Mouse (Mus musculus): ENCODE measurements around the gene Slc25a25. TPM values are rescaled to one million over a fixed set of nuclear protein-coding genes. Genes with fewer than 3 reads are reported as not detected.
A peak's percentile ranks its signal among the peaks of the same experiment; 100 is the strongest.

The Slc25a25 gene
- polyA plus RNA-seq, 1 experiment from 2014 or later, result 15.0 TPM

- H3K4me3 ChIP-seq (replicated peaks; ENCODE audit: low read depth, low read length), result no peak overlapping the region
- no peaks in the 10 kb centered on the region for H3K36me3 ChIP-seq (ENCODE audit: insufficient read depth, low read length)
- no peaks in the 10 kb centered on the region for H3K27me3 ChIP-seq (ENCODE audit: insufficient read depth, low read length)
- peaks cover 48% of the 10 kb centered on the region for H3K4me1 ChIP-seq (replicated peaks; ENCODE audit: insufficient read depth, low read length)
- TF ChIP-seq CTCF (IDR thresholded peaks at IDR 0.05; ENCODE audit: low read depth), result no peak
- H3K27ac ChIP-seq, result peak overlapping the region; percentile 60
- DNase-seq (ENCODE audit: low spot score) (peak; percentile 85), ATAC-seq (replicated peaks; ENCODE audit: low FRiP score, low read depth) (peak; percentile 73)
- H3K4me2 ChIP-seq (ENCODE audit: low read length), result peak overlapping the region; percentile 39
- WGBS, result 21% methylated on average over 8 of the region's 8 CpGs
- H3K9ac ChIP-seq (ENCODE audit: low read depth, low read length), result no peak overlapping the region
- no peaks in the 10 kb centered on the region for H3K9me3 ChIP-seq (replicated peaks; ENCODE audit: low read length)
Measured at GRCm38 (mm10) chr2:32428262-32428722, 23.0 kb downstream of the Slc25a25 start.

- Histone ChIP-seq H3K27me3 (ENCODE audit: insufficient read depth, low read length) (no peaks in the 10 kb centered on the region), H3K9me3 (replicated peaks; ENCODE audit: low read length) (no peaks in the 10 kb centered on the region), H3K4me2 (ENCODE audit: low read length) (peak overlapping the region; percentile 23; the same call in 1 of the 2 replicates), H3K36me3 (ENCODE audit: insufficient read depth, low read length) (no peaks in the 10 kb centered on the region), H3K4me3 (replicated peaks; ENCODE audit: low read depth, low read length) (no peak overlapping the region), H3K9ac (ENCODE audit: low read depth, low read length) (no peak overlapping the region), H3K27ac (peak overlapping the region; percentile 60), H3K4me1 (replicated peaks; ENCODE audit: insufficient read depth, low read length) (peaks cover 54% of the 10 kb centered on the region)
- TF ChIP-seq CTCF (IDR thresholded peaks at IDR 0.05; ENCODE audit: low read depth), result no peak
- DNase-seq (ENCODE audit: low spot score) (no peak), ATAC-seq (replicated peaks; ENCODE audit: low FRiP score, low read depth) (no peak)
- WGBS, result 74% methylated on average over 5 of the region's 5 CpGs
Measured at GRCm38 (mm10) chr2:32427720-32428119, 23.5 kb downstream of the Slc25a25 start.

- Histone ChIP-seq H3K4me2 (ENCODE audit: low read length) (no peak overlapping the region), H3K36me3 (ENCODE audit: insufficient read depth, low read length) (no peaks in the 10 kb centered on the region), H3K4me1 (replicated peaks; ENCODE audit: insufficient read depth, low read length) (peaks cover 49% of the 10 kb centered on the region), H3K9ac (ENCODE audit: low read depth, low read length) (no peak overlapping the region), H3K9me3 (replicated peaks; ENCODE audit: low read length) (no peaks in the 10 kb centered on the region), H3K27ac (no peak overlapping the region), H3K4me3 (replicated peaks; ENCODE audit: low read depth, low read length) (no peak overlapping the region), H3K27me3 (ENCODE audit: insufficient read depth, low read length) (no peaks in the 10 kb centered on the region)
- no peak for TF ChIP-seq CTCF (IDR thresholded peaks at IDR 0.05; ENCODE audit: low read depth)
- 97% methylated on average over 1 of the region's 1 CpGs for WGBS
- no peak for DNase-seq (ENCODE audit: low spot score)
- no peak for ATAC-seq (replicated peaks; ENCODE audit: low FRiP score, low read depth)
Measured at GRCm38 (mm10) chr2:32426141-32426540, 25.1 kb downstream of the Slc25a25 start.

GRCm38 (mm10) chr2:32425568-32425967 is 25.7 kb downstream of the Slc25a25 start:
- 0 out of 2 replicates have a peak overlapping the region, but pooled peaks have one; percentile 79 for H3K27ac ChIP-seq
- no peaks in the 10 kb centered on the region for H3K9me3 ChIP-seq (replicated peaks; ENCODE audit: low read length)
- ATAC-seq (replicated peaks; ENCODE audit: low FRiP score, low read depth) (no peak), DNase-seq (ENCODE audit: low spot score) (no peak)
- H3K9ac ChIP-seq (ENCODE audit: low read depth, low read length), result no peak overlapping the region
- no peaks in the 10 kb centered on the region for H3K27me3 ChIP-seq (ENCODE audit: insufficient read depth, low read length)
- H3K4me1 ChIP-seq (replicated peaks; ENCODE audit: insufficient read depth, low read length), result peaks cover 46% of the 10 kb centered on the region
- H3K4me2 ChIP-seq (ENCODE audit: low read length), result no peak overlapping the region
- 73% methylated on average over 5 of the region's 5 CpGs for WGBS
- TF ChIP-seq CTCF (IDR thresholded peaks at IDR 0.05; ENCODE audit: low read depth), result no peak
- no peaks in the 10 kb centered on the region for H3K36me3 ChIP-seq (ENCODE audit: insufficient read depth, low read length)
- no peak overlapping the region for H3K4me3 ChIP-seq (replicated peaks; ENCODE audit: low read depth, low read length)

GRCm38 (mm10) chr2:32424796-32425195 is 26.4 kb downstream of the Slc25a25 start:
- Histone ChIP-seq H3K4me1 (replicated peaks; ENCODE audit: insufficient read depth, low read length) (peaks cover 45% of the 10 kb centered on the region), H3K27ac (peak overlapping the region; percentile 79), H3K27me3 (ENCODE audit: insufficient read depth, low read length) (no peaks in the 10 kb centered on the region), H3K36me3 (ENCODE audit: insufficient read depth, low read length) (0 out of 2 replicates have a peak, but pooled peaks cover 6% of the 10 kb centered on the region), H3K4me3 (replicated peaks; ENCODE audit: low read depth, low read length) (no peak overlapping the region), H3K9me3 (replicated peaks; ENCODE audit: low read length) (no peaks in the 10 kb centered on the region), H3K4me2 (ENCODE audit: low read length) (0 out of 2 replicates have a peak overlapping the region, but pooled peaks have one; percentile 53), H3K9ac (ENCODE audit: low read depth, low read length) (0 out of 2 replicates have a peak overlapping the region, but pooled peaks have one; percentile 19)
- no peak for TF ChIP-seq CTCF (IDR thresholded peaks at IDR 0.05; ENCODE audit: low read depth)
- ATAC-seq (replicated peaks; ENCODE audit: low FRiP score, low read depth) (no peak), DNase-seq (ENCODE audit: low spot score) (no peak)
- WGBS, result 35% methylated on average over 3 of the region's 3 CpGs

GRCm38 (mm10) chr2:32423481-32424331 is 27.5 kb downstream of the Slc25a25 start:
- TF ChIP-seq CTCF (IDR thresholded peaks at IDR 0.05; ENCODE audit: low read depth), result peak; percentile 33; the same call in 1 of the 2 replicates
- peaks cover 44% of the 10 kb centered on the region for H3K4me1 ChIP-seq (replicated peaks; ENCODE audit: insufficient read depth, low read length)
- WGBS, result 0% methylated on average over 14 of the region's 14 CpGs

More at GRCm38 (mm10) chr2:32423481-32424331, 27.5 kb downstream of the Slc25a25 start:
- Histone ChIP-seq H3K9me3 (replicated peaks; ENCODE audit: low read length) (no peaks in the 10 kb centered on the region), H3K4me3 (replicated peaks; ENCODE audit: low read depth, low read length) (peak overlapping the region; percentile 23), H3K36me3 (ENCODE audit: insufficient read depth, low read length) (peaks cover 17% of the 10 kb centered on the region), H3K27ac (peak overlapping the region; percentile 79), H3K4me2 (ENCODE audit: low read length) (peak overlapping the region; percentile 53), H3K27me3 (ENCODE audit: insufficient read depth, low read length) (no peaks in the 10 kb centered on the region), H3K9ac (ENCODE audit: low read depth, low read length) (peak overlapping the region; percentile 31; the same call in 1 of the 2 replicates)
- DNase-seq (ENCODE audit: low spot score) (peak; percentile 98), ATAC-seq (replicated peaks; ENCODE audit: low FRiP score, low read depth) (peak; percentile 89)
